Mouse (Mus musculus) liver, postnatal 0 days (tissue): Measurements from ENCODE around the gene Jak1.

ENCODE experiments used
- CTCF ChIP-seq: sonication (generic); IDR thresholded peaks from 2 replicates; pipeline ENCODE4 v1.5.1; 2016; ENCODE audit warnings: antibody characterized with exemption, low read depth
- EP300 ChIP-seq: IDR thresholded peaks from 2 replicates; pipeline ENCODE4 v1.6.1; 2016; ENCODE audit warnings: antibody characterized with exemption, low read depth, mild to moderate bottlenecking

GRCm38 (mm10) chr4:101185216-101185615 lies 79.9 kb downstream of the Jak1 start:
- TF ChIP-seq CTCF (no peak), EP300 (no peak)
